Mouse (Mus musculus) lung, postnatal 0 days (tissue): ENCODE data around the gene Cpsf4.

Experiments
- CTCF ChIP-seq: IDR thresholded peaks from 2 replicates; pipeline ENCODE4 v1.5.1; 2016; ENCODE audit warnings: antibody characterized with exemption, mild to moderate bottlenecking
- EP300 ChIP-seq: IDR thresholded peaks from 2 replicates; pipeline ENCODE4 v1.6.1; 2016; ENCODE audit warnings: antibody characterized with exemption, mild to moderate bottlenecking, control low read depth

GRCm38 (mm10) chr5:145200387-145200786 lies 33.4 kb downstream of the Cpsf4 start:
- TF ChIP-seq CTCF: no peak
- TF ChIP-seq EP300: no peak
